Mouse (Mus musculus): ENCODE results near the gene Btn1a1.

GRCm38 (mm10) chr13:23502031-23502567 is 36.4 kb upstream of the Btn1a1 start:
- TF ChIP-seq CTCF (IDR thresholded peaks at IDR 0.05; ENCODE audit: borderline replicate concordance, extremely low read depth, insufficient read depth, insufficient read length) = no peak
- TF ChIP-seq POLR2A (IDR thresholded peaks at IDR 0.05; ENCODE audit: borderline replicate concordance, extremely low read depth, insufficient read depth, insufficient read length, poor library complexity, severe bottlenecking) = no peak
